Mouse (Mus musculus) E14TG2a.4 (cell line): Measurements from ENCODE around the gene Qtrt1.
A peak's percentile ranks its signal among the peaks of the same experiment; 100 is the strongest.

Source experiments
- H3K27me3 ChIP-seq: 2 replicates; pipeline ENCODE4 v1.6.1; 2014; ENCODE audit warnings: low read length, control low read depth; ENCODE audit not compliant: insufficient read depth
- H3K36me3 ChIP-seq: 2 replicates; pipeline ENCODE4 v1.6.1; 2014; ENCODE audit warnings: low read length, control low read depth; ENCODE audit not compliant: insufficient read depth
- H3K4me1 ChIP-seq: replicated peaks from 2 replicates; pipeline ENCODE4 v1.6.1; 2014; ENCODE audit warnings: low read depth, low read length, control low read depth
- H3K4me3 ChIP-seq: replicated peaks from 2 replicates; pipeline ENCODE4 v1.5.1; 2014; ENCODE audit warnings: mild to moderate bottlenecking, low read length
- H3K9me3 ChIP-seq: 2 replicates; pipeline ENCODE4 v1.6.1; 2014; ENCODE audit warnings: low read length, control low read depth
- CTCF ChIP-seq: conservative IDR thresholded peaks from 2 replicates; pipeline ENCODE4 v1.5.1; 2014; ENCODE audit warnings: low read length
- NANOG ChIP-seq: IDR thresholded peaks from 2 replicates; pipeline ENCODE4 v1.6.1; 2014; ENCODE audit warnings: borderline replicate concordance, low read length, mixed read lengths
- POU5F1 ChIP-seq: IDR thresholded peaks from 2 replicates; pipeline ENCODE4 v1.6.1; 2014; ENCODE audit warnings: low read length, borderline replicate concordance

Gene Qtrt1

GRCm38 (mm10) chr9:21438219-21438618 lies 26.6 kb downstream of the Qtrt1 start:
- Histone ChIP-seq H3K9me3 (no peaks in the 10 kb centered on the region), H3K27me3 (no peaks in the 10 kb centered on the region), H3K4me1 (peaks cover 90% of the 10 kb centered on the region), H3K4me3 (no peak overlapping the region), H3K36me3 (peaks cover 21% of the 10 kb centered on the region)
- TF ChIP-seq POU5F1 (no peak), CTCF (no peak), NANOG (no peak)

- TF ChIP-seq NANOG (no peak), POU5F1 (no peak), CTCF (no peak)
- H3K36me3 ChIP-seq: peaks cover 18% of the 10 kb centered on the region
- H3K4me1 ChIP-seq: peaks cover 88% of the 10 kb centered on the region
- no peak overlapping the region for H3K4me3 ChIP-seq
- no peaks in the 10 kb centered on the region for H3K9me3 ChIP-seq
- H3K27me3 ChIP-seq: no peaks in the 10 kb centered on the region
These were observed 27.8 kb downstream of the Qtrt1 start for GRCm38 (mm10) chr9:21439456-21439855.

- no peak overlapping the region for H3K4me3 ChIP-seq
- TF ChIP-seq CTCF (no peak), NANOG (no peak), POU5F1 (no peak)
- peaks cover 22% of the 10 kb centered on the region for H3K36me3 ChIP-seq
- no peaks in the 10 kb centered on the region for H3K27me3 ChIP-seq
- H3K9me3 ChIP-seq: no peaks in the 10 kb centered on the region
- H3K4me1 ChIP-seq: peaks cover 93% of the 10 kb centered on the region
These were observed 28.3 kb downstream of the Qtrt1 start for GRCm38 (mm10) chr9:21439914-21440313.

GRCm38 (mm10) chr9:21440387-21440786 lies 28.8 kb downstream of the Qtrt1 start:
- peaks cover 94% of the 10 kb centered on the region for H3K4me1 ChIP-seq
- peaks cover 22% of the 10 kb centered on the region for H3K36me3 ChIP-seq
- no peaks in the 10 kb centered on the region for H3K9me3 ChIP-seq
- TF ChIP-seq POU5F1: no peak
- TF ChIP-seq NANOG: no peak
- no peak for TF ChIP-seq CTCF
- no peaks in the 10 kb centered on the region for H3K27me3 ChIP-seq
- no peak overlapping the region; the same call in 1 of the 2 replicates for H3K4me3 ChIP-seq

- Histone ChIP-seq H3K4me1 (peaks cover 94% of the 10 kb centered on the region), H3K4me3 (no peak overlapping the region), H3K27me3 (no peaks in the 10 kb centered on the region), H3K9me3 (no peaks in the 10 kb centered on the region), H3K36me3 (peaks cover 30% of the 10 kb centered on the region)
- no peak for TF ChIP-seq CTCF
- TF ChIP-seq POU5F1: no peak
- TF ChIP-seq NANOG: no peak
These were observed 32.2 kb downstream of the Qtrt1 start for GRCm38 (mm10) chr9:21443853-21444252.

- no peak for TF ChIP-seq POU5F1
- TF ChIP-seq CTCF: no peak
- no peak for TF ChIP-seq NANOG
- H3K9me3 ChIP-seq: no peaks in the 10 kb centered on the region
- H3K36me3 ChIP-seq: peaks cover 37% of the 10 kb centered on the region
- H3K4me1 ChIP-seq: peaks cover 94% of the 10 kb centered on the region
- no peak overlapping the region for H3K4me3 ChIP-seq
- no peaks in the 10 kb centered on the region for H3K27me3 ChIP-seq
These were observed 32.9 kb downstream of the Qtrt1 start for GRCm38 (mm10) chr9:21444574-21444973.

- H3K36me3 ChIP-seq: peaks cover 43% of the 10 kb centered on the region
- no peaks in the 10 kb centered on the region for H3K27me3 ChIP-seq
- H3K9me3 ChIP-seq: no peaks in the 10 kb centered on the region
- H3K4me1 ChIP-seq: peaks cover 94% of the 10 kb centered on the region
- H3K4me3 ChIP-seq: no peak overlapping the region
- TF ChIP-seq NANOG: no peak
- TF ChIP-seq CTCF: peak; percentile 36
- TF ChIP-seq POU5F1: no peak
These were observed 33.6 kb downstream of the Qtrt1 start for GRCm38 (mm10) chr9:21445081-21445744.

- Histone ChIP-seq H3K9me3 (no peaks in the 10 kb centered on the region), H3K27me3 (no peaks in the 10 kb centered on the region), H3K36me3 (peaks cover 44% of the 10 kb centered on the region), H3K4me1 (peaks cover 92% of the 10 kb centered on the region), H3K4me3 (no peak overlapping the region)
- TF ChIP-seq POU5F1 (no peak), NANOG (no peak), CTCF (no peak)
These were observed 36.1 kb downstream of the Qtrt1 start for GRCm38 (mm10) chr9:21447778-21448177.

GRCm38 (mm10) chr9:21449710-21450109 lies 38.1 kb downstream of the Qtrt1 start:
- H3K4me1 ChIP-seq: peaks cover 98% of the 10 kb centered on the region
- H3K27me3 ChIP-seq: no peaks in the 10 kb centered on the region
- H3K9me3 ChIP-seq: no peaks in the 10 kb centered on the region
- peaks cover 40% of the 10 kb centered on the region for H3K36me3 ChIP-seq
- no peak overlapping the region for H3K4me3 ChIP-seq
- TF ChIP-seq CTCF (no peak), POU5F1 (no peak), NANOG (no peak)
